Mouse (Mus musculus): ENCODE data around the gene Spata31d1c. TPM values are rescaled to one million over a fixed set of nuclear protein-coding genes. Genes with fewer than 3 reads are reported as not detected.

Gene Spata31d1c
- not detected for polyA plus RNA-seq (2017; shearing (Covaris generic))

DNA sequence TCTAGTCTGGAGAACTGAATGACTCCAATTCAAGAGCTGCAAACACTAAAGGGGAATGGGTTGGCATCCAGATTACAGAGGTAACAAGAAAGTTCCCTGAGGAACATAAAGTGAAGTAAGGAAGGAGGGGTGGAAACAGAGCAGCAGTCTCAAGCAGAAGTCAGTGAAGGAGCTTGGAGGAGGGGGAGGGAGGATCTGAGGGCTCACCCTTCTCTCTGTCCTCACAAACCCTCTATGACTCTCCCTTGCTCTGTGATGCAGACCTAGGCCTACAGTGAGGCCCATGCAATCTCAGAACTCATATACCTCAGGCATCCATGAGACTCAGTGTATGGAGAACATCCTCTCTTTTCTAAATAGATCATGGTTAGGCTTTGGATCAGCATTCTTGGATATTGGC is at the start of gene Spata31d1c:
Gene Spata31d1c (plus strand): TSS at position 301 of the 400 bp plus-strand sequence.
- ATAC-seq = no peak

DNA sequence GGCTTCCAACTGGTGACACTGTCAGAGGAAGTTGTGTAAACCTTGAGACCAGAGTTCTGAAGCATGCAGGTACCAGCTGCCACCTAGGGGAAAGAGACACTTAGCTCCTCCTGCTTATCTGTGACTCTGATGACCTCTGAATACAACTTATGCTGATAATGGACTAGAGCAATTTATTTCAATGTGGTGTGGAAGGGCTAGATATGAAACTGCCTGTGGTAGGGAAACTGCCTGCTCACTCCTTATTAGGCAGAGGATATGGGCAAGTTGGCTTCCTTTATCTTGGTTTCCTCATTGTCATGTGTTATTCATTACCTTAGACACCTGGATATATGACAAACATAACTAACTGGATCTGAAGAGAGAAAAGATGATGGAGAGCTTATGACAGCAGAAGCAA is 44.0 kb upstream of the Spata31d1c start:
- no peak for ATAC-seq

DNA sequence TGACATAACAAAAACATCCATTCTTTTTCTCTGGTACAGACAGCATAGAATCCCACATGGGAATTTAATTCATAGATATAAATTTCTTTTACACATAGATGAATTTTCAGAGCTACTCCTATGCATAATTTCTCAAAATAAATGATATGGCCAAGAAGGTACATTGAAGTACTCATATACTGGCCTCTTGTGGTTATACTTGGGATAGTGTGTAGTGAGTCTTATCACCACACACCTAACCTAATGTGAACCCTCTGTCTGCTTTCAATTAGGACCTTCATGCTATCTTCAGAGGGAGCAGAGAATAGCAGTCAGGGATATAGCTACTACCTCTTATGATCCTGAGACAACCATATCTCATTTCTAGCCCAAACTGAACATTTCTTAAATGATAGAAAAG is 27.4 kb upstream of the Spata31d1c start:
- ATAC-seq = no peak

DNA sequence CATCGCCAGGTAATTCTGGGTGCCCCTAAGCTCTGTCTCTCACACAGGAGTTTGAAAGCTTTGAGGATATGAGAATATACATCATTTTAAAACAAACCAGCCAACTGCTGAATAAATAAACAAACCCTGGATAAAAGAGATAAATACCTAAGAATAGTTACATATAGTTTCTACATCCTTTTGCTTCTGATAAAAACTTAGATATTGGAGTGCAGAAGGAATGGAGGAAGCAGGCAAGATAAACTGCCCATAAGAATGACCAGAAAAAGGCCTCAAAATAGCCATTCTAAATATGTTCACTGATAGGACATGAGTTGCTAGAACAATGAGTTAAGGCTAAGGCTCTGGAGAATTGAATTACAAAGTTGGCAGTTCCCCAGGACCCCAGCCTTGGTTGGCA is 26.1 kb upstream of the Spata31d1c start:
- no peak for ATAC-seq

DNA sequence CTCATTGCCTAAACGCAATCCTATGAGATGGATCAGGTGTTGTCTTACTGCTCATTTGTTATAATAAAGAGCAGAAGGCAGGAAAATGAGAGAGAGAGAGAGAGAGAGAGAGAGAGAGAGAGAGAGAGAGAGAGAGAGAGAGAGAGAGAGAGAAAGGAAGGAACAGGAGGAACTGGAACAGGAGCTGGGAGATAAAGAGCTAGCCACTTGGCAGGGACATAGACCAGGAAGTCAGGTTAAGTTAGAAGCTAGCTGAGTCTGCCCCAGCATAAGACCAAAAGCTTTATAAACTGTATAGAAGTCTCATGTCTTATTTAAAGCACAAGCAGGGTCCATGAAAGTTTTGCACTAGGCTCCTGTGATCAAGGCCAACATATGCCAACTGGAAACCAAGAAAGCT is 24.9 kb upstream of the Spata31d1c start:
- no peak for ATAC-seq

DNA sequence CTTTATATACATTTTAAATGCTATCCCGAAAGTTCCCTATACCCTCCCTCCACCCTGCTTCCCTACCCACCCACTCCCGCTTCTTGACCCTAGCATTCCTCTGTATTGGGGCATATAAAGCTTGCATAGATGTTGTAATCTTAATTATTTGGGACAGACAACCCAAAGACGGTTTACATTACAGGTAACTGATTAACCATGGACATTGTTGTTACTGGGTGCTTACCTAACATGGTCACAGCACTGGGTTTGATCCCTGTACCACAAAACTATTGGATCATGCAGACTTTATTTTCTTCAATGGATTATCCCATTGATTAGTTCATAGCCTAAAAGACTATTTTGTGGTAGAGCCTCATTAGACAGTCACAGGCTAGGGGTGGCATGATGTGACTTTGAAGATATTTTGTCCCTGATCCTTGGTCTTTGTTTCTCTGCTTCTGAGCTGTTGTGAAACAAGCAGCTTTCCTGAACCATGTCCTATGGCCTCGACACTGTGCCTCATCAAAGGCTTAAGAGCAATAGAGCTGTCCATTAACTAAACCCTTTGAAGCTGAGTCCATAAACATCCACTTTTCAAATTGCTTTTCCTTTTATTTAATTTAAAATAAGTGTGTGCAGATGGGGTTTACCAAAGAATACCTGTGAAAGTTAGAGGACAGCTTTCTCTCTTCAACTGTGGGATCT is 21.7 kb upstream of the Spata31d1c start:
- no peak for ATAC-seq

DNA sequence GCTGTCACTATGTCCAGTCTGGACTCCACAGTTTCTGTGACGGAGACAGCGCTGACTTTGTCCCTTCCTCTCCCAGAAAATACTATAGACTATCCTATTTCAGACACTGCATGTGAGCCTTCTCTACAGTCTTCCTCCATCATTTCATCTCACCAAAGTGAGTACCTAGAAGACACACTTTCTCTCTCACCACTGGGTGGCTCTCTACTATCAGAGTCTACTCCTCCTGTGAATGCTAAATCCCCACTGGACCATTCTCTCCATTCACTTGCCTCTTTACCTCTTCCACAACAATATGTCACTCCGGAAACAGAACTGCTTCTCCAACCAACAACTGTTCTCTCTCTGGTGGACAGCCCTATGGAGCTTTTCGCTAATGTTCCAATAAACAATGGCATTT is 2.2 kb downstream of the Spata31d1c start:
- no peak for ATAC-seq

DNA sequence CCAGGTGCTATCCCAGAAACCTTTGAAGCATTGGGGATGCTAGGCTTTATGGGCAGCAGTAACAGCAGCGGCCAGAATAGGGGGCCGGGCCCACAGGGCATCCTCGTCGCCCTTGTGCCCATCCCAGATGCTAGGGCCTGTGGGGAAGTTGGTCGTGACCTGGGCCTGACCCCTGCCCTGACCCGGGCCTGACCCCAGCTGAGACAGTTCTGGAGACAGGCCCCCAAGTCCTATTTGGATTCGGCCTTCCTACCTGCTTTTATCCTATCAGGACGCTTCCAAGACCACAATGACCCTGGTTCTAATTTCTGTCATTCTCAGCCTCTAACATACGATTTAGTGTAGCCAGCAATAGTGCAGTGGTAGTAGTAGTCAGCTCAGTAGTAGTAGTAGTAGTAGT is 19.8 kb downstream of the Spata31d1c start, which contains the start of gene Prss47:
Gene Prss47 (minus strand): TSS at position 101 of the 400 bp plus-strand sequence.
- no peak for ATAC-seq

DNA sequence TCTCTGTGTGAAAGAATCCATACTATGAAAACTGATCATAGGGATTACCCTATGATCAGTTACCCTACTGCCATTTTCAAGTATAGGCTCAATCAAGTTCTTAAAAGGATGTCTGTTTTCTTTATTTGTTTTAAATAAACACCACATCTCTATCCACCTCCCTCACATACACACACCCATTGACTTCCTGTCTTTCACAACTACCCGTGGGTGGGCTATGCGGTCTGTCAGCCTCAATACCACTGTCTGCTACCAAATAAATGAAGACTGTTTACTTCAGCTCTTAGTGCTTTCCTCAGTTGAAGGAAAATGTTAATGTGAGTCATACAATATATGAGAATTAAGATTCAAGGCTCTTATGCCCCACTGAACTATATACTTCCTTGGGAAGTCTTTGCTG is 37.1 kb downstream of the Spata31d1c start:
- peak; percentile 77 for ATAC-seq

Other genes starting within 250 kb of the Spata31d1c start
- not detected for gene Cntnap3, start 129.1 kb upstream of the Spata31d1c start, polyA plus RNA-seq (2017; shearing (Covaris generic))
- not detected for gene Spata31, start 115.7 kb upstream of the Spata31d1c start, polyA plus RNA-seq (2017; shearing (Covaris generic))
- not detected for gene Prss47, start 19.7 kb downstream of the Spata31d1c start, polyA plus RNA-seq (2017; shearing (Covaris generic))
- gene Mfsd14b, start 79.9 kb downstream of the Spata31d1c start, polyA plus RNA-seq (2017; shearing (Covaris generic)) = 10 to 100 TPM; 10.7 to 34.8 (median 19.7) TPM
- not detected for gene Olfr465-ps1, start 105.0 kb downstream of the Spata31d1c start, polyA plus RNA-seq (2017; shearing (Covaris generic))
- gene Olfr466, start 117.2 kb downstream of the Spata31d1c start, polyA plus RNA-seq (2017; shearing (Covaris generic)) = under 1 TPM in 1 of 3 experiments, not detected in 2; 0.11 TPM
- not detected for gene Nlrp4f, start 172.9 kb downstream of the Spata31d1c start, polyA plus RNA-seq (2017; shearing (Covaris generic))
- not detected for gene Gm10775, start 226.5 kb downstream of the Spata31d1c start, polyA plus RNA-seq (2017; shearing (Covaris generic))
- 10 to 100 TPM in 2 of 3 experiments, 1 to 10 TPM in 1; 8.7 to 18.9 (median 18.0) TPM for gene Zfp369, start 245.8 kb downstream of the Spata31d1c start, polyA plus RNA-seq (2017; shearing (Covaris generic))

Data from inflammation-experienced regulatory T-cells, adult 6 months (primary cell).